Mouse (Mus musculus) urinary bladder, postnatal 10 days (tissue): Measurements from ENCODE around the gene Dmd.

ENCODE experiments used
- DNase-seq: peaks from one replicate; pipeline ENCODE4 v3.0.0; 2022; ENCODE audit warnings: low spot score

Dmd gene

GRCm38 (mm10) chrX:84364981-84365380 lies 1416.3 kb downstream of the Dmd start:
- no peak for DNase-seq

GRCm38 (mm10) chrX:84435608-84436007 lies 1486.9 kb downstream of the Dmd start:
- DNase-seq: no peak

GRCm38 (mm10) chrX:84436556-84436955 lies 1487.9 kb downstream of the Dmd start:
- no peak for DNase-seq

GRCm38 (mm10) chrX:84442996-84443395 lies 1494.3 kb downstream of the Dmd start:
- DNase-seq: no peak

- no peak for DNase-seq
Measured at GRCm38 (mm10) chrX:84443985-84444384, 1495.3 kb downstream of the Dmd start.

- no peak for DNase-seq
Measured at GRCm38 (mm10) chrX:84444638-84445037, 1496.0 kb downstream of the Dmd start.

GRCm38 (mm10) chrX:84454473-84454872 lies 1505.8 kb downstream of the Dmd start:
- DNase-seq: no peak

GRCm38 (mm10) chrX:84514650-84515366 lies 1566.1 kb downstream of the Dmd start:
- no peak for DNase-seq

GRCm38 (mm10) chrX:84551995-84552394 lies 1603.3 kb downstream of the Dmd start:
- DNase-seq: no peak

- no peak for DNase-seq
Measured at GRCm38 (mm10) chrX:84553441-84553840, 1604.8 kb downstream of the Dmd start.

- DNase-seq: no peak
Measured at GRCm38 (mm10) chrX:84598476-84598875, 1649.8 kb downstream of the Dmd start.

GRCm38 (mm10) chrX:84640446-84640845 lies 1691.8 kb downstream of the Dmd start:
- DNase-seq: no peak

- DNase-seq: no peak
Measured at GRCm38 (mm10) chrX:84747683-84748082, 1799.0 kb downstream of the Dmd start.

- no peak for DNase-seq
Measured at GRCm38 (mm10) chrX:84860012-84860647, 1911.5 kb downstream of the Dmd start.

- no peak for DNase-seq
Measured at GRCm38 (mm10) chrX:84873090-84873489, 1924.4 kb downstream of the Dmd start.

GRCm38 (mm10) chrX:84878125-84878524 lies 1929.5 kb downstream of the Dmd start:
- no peak for DNase-seq

- no peak for DNase-seq
Measured at GRCm38 (mm10) chrX:84932715-84933473, 1984.2 kb downstream of the Dmd start.

GRCm38 (mm10) chrX:84960557-84960956 lies 2011.9 kb downstream of the Dmd start:
- no peak for DNase-seq

GRCm38 (mm10) chrX:84960972-84961371 lies 2012.3 kb downstream of the Dmd start:
- no peak for DNase-seq

- no peak for DNase-seq
Measured at GRCm38 (mm10) chrX:85008304-85008703, 2059.6 kb downstream of the Dmd start.

- DNase-seq: no peak
Measured at GRCm38 (mm10) chrX:85041466-85042058, 2092.9 kb downstream of the Dmd start.

- no peak for DNase-seq
Measured at GRCm38 (mm10) chrX:85046631-85047030, 2098.0 kb downstream of the Dmd start.
